Mouse (Mus musculus) embryonic facial prominence, embryonic 11.5 days (tissue): ENCODE measurements at regions not wholly inside any gene's neighbourhood (a gene's known extent, or its start where the extent isn't known, plus 50 kb on each side); places are given as distances from the start of the nearest gene placed in this dataset.

Experiments
- ATAC-seq: fragments of 200-750 bp; cut with Nextera tagmentation; replicated peaks from 2 replicates; pipeline ENCODE4 v1.8.0; 2017; ENCODE audit warnings: low read depth; ENCODE audit not compliant: insufficient number of reproducible peaks, low FRiP score, low TSS enrichment
- DNase-seq: peaks from one replicate; pipeline ENCODE4 v3.0.0-alpha.2; 2015; ENCODE audit warnings: low spot score
- H3K27ac ChIP-seq: fragments of 300-500 bp; sonication (generic); replicated peaks from 2 replicates; pipeline ENCODE4 v1.5.1; 2014; ENCODE audit warnings: mild to moderate bottlenecking, low read depth, low read length, control low read depth
- H3K27me3 ChIP-seq: fragments of 300-500 bp; sonication (generic); 2 replicates; pipeline ENCODE4 v1.6.1; 2014; ENCODE audit warnings: mild to moderate bottlenecking, low read length, moderate library complexity, mixed read lengths; ENCODE audit not compliant: control insufficient read depth, insufficient read depth
- H3K36me3 ChIP-seq: fragments of 300-500 bp; sonication (generic); replicated peaks from 2 replicates; pipeline ENCODE4 v1.6.1; 2014; ENCODE audit warnings: low read depth, mild to moderate bottlenecking, low read length, moderate library complexity, mixed read lengths; ENCODE audit not compliant: control insufficient read depth, insufficient read depth
- H3K4me1 ChIP-seq: fragments of 300-500 bp; sonication (generic); 2 replicates; pipeline ENCODE4 v1.6.1; 2014; ENCODE audit warnings: low read length, mixed read lengths; ENCODE audit not compliant: control insufficient read depth, insufficient read depth
- H3K4me2 ChIP-seq: fragments of 300-500 bp; sonication (generic); 2 replicates; pipeline ENCODE4 v1.6.1; 2014; ENCODE audit warnings: low read depth, mild to moderate bottlenecking, control low read depth, low read length, moderate library complexity
- H3K4me3 ChIP-seq: fragments of 300-500 bp; sonication (generic); 2 replicates; pipeline ENCODE4 v1.5.1; 2014; ENCODE audit warnings: low read depth, low read length, control low read depth
- H3K9ac ChIP-seq: fragments of 300-500 bp; sonication (generic); replicated peaks from 2 replicates; pipeline ENCODE4 v1.6.1; 2014; ENCODE audit warnings: mild to moderate bottlenecking, control low read depth, low read length
- H3K9me3 ChIP-seq: fragments of 300-500 bp; sonication (generic); replicated peaks from 2 replicates; pipeline ENCODE4 v1.6.1; 2016; ENCODE audit warnings: mild to moderate bottlenecking, low read length, inconsistent platforms, mixed read lengths; ENCODE audit not compliant: control insufficient read depth
- WGBS: fragments of 180-500 bp; shearing (Covaris S2); extraction: QIAGEN DNeasy Blood & Tissue Kit; methylation state at CpG from one replicate; pipeline ENCODE4 v1.1.7; 2014; 5-methylcytosine and 5-hydroxymethylcytosine counted together

DNA sequence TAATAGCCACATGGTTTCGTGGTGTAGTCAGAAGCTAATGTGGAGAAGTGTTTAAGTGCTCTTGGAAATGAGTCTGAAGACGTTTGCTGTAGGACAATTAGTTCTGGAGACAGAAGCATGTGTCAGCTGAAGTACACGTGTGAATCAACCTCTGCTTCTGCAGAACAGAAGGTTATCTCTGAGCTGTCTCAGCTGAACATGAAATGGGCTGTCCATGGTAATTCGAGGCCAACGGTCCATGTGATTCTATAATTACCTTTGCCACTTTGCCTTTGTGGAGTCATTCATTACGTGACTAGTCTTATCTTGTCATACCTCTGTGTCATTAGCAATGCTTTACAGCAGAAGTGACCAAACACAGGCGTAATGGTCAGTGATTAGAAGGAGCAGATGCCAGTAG is 295.6 kb upstream of the Veph1 start:
- no peaks in the 10 kb centered on the region for H3K27me3 ChIP-seq
- 38% methylated on average over 7 of the region's 7 CpGs for WGBS
- H3K9ac ChIP-seq, result no peak overlapping the region
- DNase-seq (no peak), ATAC-seq (no peak)
- H3K4me2 ChIP-seq, result no peak overlapping the region
- H3K27ac ChIP-seq, result no peak overlapping the region
- H3K4me1 ChIP-seq, result no peaks in the 10 kb centered on the region
- no peaks in the 10 kb centered on the region for H3K36me3 ChIP-seq
- H3K4me3 ChIP-seq, result no peak overlapping the region
- H3K9me3 ChIP-seq, result no peaks in the 10 kb centered on the region

DNA sequence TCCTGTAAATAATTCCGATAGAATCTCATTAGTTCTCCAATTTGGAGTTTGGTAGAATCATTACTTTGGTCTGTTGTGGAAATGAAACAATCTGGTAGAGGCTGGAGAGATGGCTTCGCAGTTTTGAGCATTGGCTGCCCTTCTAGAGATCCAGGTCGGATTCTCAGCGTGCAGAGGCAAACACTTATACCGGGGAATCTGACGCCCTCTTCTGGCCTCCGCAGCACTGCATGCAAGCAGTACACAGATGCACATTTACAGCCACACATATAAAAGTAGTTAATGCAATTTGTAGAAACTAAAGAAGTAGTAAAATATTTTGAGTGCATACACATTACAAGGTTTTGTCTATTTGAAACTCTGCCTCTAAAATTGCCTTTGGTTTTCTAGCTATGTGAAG is 294.1 kb upstream of the Veph1 start:
- Histone ChIP-seq H3K4me2 (no peak overlapping the region), H3K36me3 (no peaks in the 10 kb centered on the region), H3K27me3 (no peaks in the 10 kb centered on the region), H3K4me3 (no peak overlapping the region), H3K4me1 (no peaks in the 10 kb centered on the region), H3K9me3 (no peaks in the 10 kb centered on the region), H3K9ac (no peak overlapping the region), H3K27ac (no peak overlapping the region)
- DNase-seq (no peak), ATAC-seq (no peak)
- 53% methylated on average over 7 of the region's 7 CpGs for WGBS

DNA sequence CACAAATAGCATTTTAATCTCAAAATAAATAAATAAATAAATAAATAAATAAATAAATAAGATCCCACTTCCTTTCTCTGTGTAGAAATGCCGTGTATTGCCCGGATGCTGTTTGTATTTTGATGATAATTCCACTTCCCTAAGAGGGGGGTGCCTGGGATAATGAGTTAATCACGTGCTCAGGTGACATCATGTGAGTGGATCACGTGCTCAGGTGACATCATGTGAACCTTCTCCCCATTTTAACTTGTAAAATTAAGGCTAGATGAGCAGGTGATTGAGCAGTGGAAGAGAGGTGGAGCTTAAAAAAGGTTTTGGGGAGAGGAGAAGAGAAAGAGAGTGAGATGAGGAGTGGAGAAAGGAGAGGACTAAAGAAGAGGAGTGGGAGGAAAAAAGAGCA is 292.8 kb upstream of the Veph1 start:
- WGBS, result 82% methylated on average over 4 of the region's 4 CpGs
- H3K27me3 ChIP-seq, result no peaks in the 10 kb centered on the region
- no peak overlapping the region for H3K4me3 ChIP-seq
- ATAC-seq, result no peak
- DNase-seq, result no peak
- no peak overlapping the region for H3K27ac ChIP-seq
- H3K4me2 ChIP-seq, result no peak overlapping the region
- no peaks in the 10 kb centered on the region for H3K4me1 ChIP-seq
- no peak overlapping the region for H3K9ac ChIP-seq
- H3K36me3 ChIP-seq, result no peaks in the 10 kb centered on the region
- no peaks in the 10 kb centered on the region for H3K9me3 ChIP-seq

DNA sequence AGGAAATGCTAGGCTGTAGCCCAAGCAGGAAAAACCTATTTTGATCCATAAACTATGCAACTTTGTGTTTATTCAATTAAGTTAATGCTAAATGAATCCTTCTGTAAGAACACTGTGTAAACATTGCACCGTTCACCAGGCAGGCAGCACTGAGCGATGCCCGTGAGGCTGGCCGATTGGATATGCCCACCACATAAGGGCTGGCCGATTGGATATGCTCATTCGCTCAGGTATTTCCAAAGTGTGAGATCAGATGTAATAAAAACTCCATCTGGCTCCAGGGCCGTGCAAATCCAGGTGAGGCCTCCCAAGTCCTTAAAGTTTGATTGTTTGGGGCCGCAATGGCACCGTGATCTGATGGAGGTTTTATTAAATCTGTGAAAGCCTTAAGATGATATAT is 288.2 kb upstream of the Veph1 start:
- Histone ChIP-seq H3K4me3 (no peak overlapping the region), H3K4me2 (no peak overlapping the region), H3K36me3 (no peaks in the 10 kb centered on the region), H3K27me3 (no peaks in the 10 kb centered on the region), H3K4me1 (no peaks in the 10 kb centered on the region), H3K9me3 (no peaks in the 10 kb centered on the region), H3K9ac (no peak overlapping the region), H3K27ac (no peak overlapping the region)
- WGBS, result 80% methylated on average over 9 of the region's 9 CpGs
- ATAC-seq, result 0 out of 2 replicates have a peak, but pooled peaks have one; percentile 44
- DNase-seq, result no peak

DNA sequence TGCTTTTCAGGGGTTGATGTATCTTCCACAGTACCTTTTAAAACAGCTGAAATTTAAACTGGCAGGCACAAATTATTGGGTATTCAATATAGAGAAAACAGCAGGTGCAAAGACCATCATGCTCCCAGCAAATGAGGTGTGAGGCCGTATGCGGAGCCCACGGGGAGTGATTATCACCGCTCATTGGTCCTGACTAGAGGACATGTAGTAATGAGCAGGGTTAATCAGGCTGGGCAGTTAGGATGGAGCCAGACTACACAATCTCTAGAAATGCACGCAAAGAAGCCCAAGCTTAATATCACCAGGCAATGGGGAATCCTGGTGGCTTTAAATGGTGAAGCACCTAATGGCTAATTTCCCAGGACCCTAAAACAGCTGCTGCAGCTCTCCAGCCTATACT is 287.5 kb upstream of the Veph1 start:
- no peak overlapping the region for H3K27ac ChIP-seq
- no peak overlapping the region for H3K9ac ChIP-seq
- H3K4me2 ChIP-seq, result no peak overlapping the region
- H3K4me3 ChIP-seq, result no peak overlapping the region
- ATAC-seq, result no peak
- no peaks in the 10 kb centered on the region for H3K27me3 ChIP-seq
- DNase-seq, result no peak
- no peaks in the 10 kb centered on the region for H3K9me3 ChIP-seq
- WGBS, result 75% methylated on average over 5 of the region's 5 CpGs
- H3K4me1 ChIP-seq, result no peaks in the 10 kb centered on the region
- no peaks in the 10 kb centered on the region for H3K36me3 ChIP-seq

DNA sequence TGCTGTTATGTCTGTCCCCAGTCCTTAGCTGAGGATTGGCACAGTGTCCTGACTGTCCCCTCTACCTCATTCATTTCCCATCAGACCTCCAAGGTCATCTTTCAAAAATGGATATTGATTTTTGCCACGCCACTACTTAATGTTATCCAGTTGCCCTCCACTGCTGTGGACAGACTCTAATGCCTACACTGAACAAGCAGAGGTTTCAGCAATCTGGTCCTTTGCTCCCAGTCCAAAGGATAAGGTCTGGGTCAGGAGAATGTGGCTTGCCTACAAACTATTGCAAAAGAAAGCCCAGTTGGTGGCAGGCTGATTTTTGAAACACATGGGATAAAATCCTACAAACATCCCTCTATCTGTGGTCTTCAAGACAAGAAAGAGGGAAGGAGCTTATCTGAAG is 280.0 kb upstream of the Veph1 start:
- 76% methylated on average over 1 of the region's 1 CpGs for WGBS
- no peak for DNase-seq
- Histone ChIP-seq H3K27me3 (no peaks in the 10 kb centered on the region), H3K4me3 (no peak overlapping the region), H3K9ac (no peak overlapping the region), H3K4me1 (no peaks in the 10 kb centered on the region), H3K27ac (no peak overlapping the region), H3K4me2 (no peak overlapping the region), H3K36me3 (no peaks in the 10 kb centered on the region), H3K9me3 (no peaks in the 10 kb centered on the region)
- no peak for ATAC-seq

DNA sequence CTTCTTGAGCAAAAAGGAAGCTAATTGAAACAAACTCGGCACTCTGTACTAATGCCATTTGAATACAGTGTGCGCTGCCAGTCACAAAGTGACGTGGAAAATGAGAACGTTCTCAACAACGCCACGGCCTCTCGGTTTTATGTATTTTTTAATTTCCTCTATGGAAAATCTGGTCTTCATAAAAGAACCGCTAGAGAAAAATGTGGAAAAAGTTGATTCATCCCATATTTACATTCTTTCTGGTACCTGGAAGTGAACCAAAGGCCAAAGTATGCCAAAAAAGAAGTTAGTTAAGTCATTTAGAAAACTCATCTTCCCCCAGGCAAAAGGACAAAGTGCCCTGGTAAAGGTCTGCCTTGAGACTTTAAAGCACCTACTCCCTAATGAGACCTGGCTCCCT is 277.7 kb upstream of the Veph1 start:
- Histone ChIP-seq H3K4me2 (no peak overlapping the region), H3K36me3 (no peaks in the 10 kb centered on the region), H3K4me1 (no peaks in the 10 kb centered on the region), H3K9ac (no peak overlapping the region), H3K27ac (no peak overlapping the region), H3K9me3 (no peaks in the 10 kb centered on the region), H3K4me3 (no peak overlapping the region), H3K27me3 (no peaks in the 10 kb centered on the region)
- ATAC-seq, result no peak
- WGBS, result 65% methylated on average over 8 of the region's 8 CpGs
- DNase-seq, result no peak

DNA sequence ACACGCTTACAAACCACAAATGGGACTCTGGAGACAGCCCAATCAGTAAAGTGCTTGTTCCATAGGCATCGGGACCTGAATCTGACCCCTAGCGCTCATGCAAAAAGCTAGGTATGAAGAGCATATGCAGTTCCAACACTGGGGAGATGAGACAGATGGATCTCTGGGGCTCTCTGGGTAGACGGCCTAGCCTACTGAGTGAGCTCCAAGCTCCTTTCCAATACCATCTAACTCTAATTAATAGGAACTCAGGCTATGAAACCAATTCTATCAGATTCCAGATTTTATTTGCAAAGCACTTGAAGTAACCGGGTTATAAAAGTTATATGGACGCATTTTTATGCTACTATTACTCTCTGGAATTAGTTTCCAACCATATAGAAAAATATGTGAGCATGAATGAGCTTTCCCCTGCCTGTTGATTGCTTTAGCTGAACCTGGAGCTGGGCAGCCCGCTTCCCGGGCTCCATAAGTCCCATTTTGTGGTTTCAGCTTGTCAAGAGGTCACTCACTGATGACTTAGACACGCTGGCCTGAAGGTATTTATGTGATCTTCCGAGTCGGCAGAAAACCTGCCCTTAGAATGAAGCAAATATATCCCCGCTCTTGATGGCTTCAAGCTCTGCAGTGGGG is 276.4 kb upstream of the Veph1 start:
- H3K4me3 ChIP-seq, result no peak overlapping the region
- no peaks in the 10 kb centered on the region for H3K4me1 ChIP-seq
- H3K9me3 ChIP-seq, result no peaks in the 10 kb centered on the region
- H3K36me3 ChIP-seq, result no peaks in the 10 kb centered on the region
- 77% methylated on average over 12 of the region's 12 CpGs for WGBS
- H3K27me3 ChIP-seq, result no peaks in the 10 kb centered on the region
- no peak for DNase-seq
- H3K27ac ChIP-seq, result no peak overlapping the region
- no peak overlapping the region for H3K4me2 ChIP-seq
- no peak for ATAC-seq
- no peak overlapping the region for H3K9ac ChIP-seq
